Mouse (Mus musculus) ES-E14 (cell line): ENCODE measurements around the gene Agap1.

Experiments
- CHD2 ChIP-seq: IDR thresholded peaks from 2 replicates; pipeline ENCODE4 v1.6.1; 2014; ENCODE audit warnings: mild to moderate bottlenecking, low read depth, low read length, inconsistent platforms
- ZNF384 ChIP-seq: IDR thresholded peaks from 2 replicates; pipeline ENCODE4 v1.6.1; 2012; ENCODE audit warnings: low read depth, low read length, inconsistent platforms

DNA sequence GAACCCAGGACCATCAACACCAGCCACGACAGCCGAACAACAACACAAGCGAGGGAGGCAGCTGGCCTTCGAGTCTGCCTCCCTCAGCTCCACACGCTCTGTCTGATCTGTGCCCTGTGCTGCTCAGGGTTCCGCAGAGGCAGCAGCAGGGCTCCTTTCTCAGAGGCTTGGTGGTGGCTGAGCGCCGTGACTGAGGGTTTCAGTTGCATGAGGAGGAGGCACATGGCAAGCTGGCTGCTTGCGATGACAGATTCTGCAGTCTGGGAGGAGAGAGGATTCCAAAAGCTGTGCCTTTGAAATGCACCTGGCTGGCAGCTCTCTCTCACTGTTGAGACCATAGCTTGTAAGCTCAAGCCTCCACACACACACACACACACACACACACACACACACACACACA lies 17.3 kb downstream of the Agap1 start:
- TF ChIP-seq CHD2 (no peak), ZNF384 (no peak)
